Mouse (Mus musculus) heart, embryonic 10.5 days (tissue): ENCODE data around the gene Kcnj14. TPM values are rescaled to one million over a fixed set of nuclear protein-coding genes. Genes with fewer than 3 reads are reported as not detected.

ENCODE experiments used
- DNase-seq: peaks from one replicate; pipeline ENCODE4 v3.0.0-alpha.2; 2017; ENCODE audit warnings: low spot score
- H3K27ac ChIP-seq: fragments of 300-500 bp; sonication (generic); 2 replicates; pipeline ENCODE4 v1.5.1; 2016; ENCODE audit warnings: mild to moderate bottlenecking
- H3K27me3 ChIP-seq: fragments of 300-500 bp; sonication (generic); 2 replicates; pipeline ENCODE4 v1.6.1; 2016; ENCODE audit warnings: mild to moderate bottlenecking; ENCODE audit not compliant: poor library complexity, insufficient read depth, severe bottlenecking
- H3K36me3 ChIP-seq: fragments of 300-500 bp; sonication (generic); 2 replicates; pipeline ENCODE4 v1.6.1; 2016; ENCODE audit warnings: mild to moderate bottlenecking, moderate library complexity
- H3K4me1 ChIP-seq: fragments of 300-500 bp; sonication (generic); 2 replicates; pipeline ENCODE4 v1.6.1; 2016; ENCODE audit warnings: mild to moderate bottlenecking
- H3K4me3 ChIP-seq: fragments of 300-500 bp; sonication (generic); 2 replicates; pipeline ENCODE4 v1.5.1; 2016; ENCODE audit warnings: mild to moderate bottlenecking, moderate library complexity
- H3K9me3 ChIP-seq: fragments of 300-500 bp; sonication (generic); 2 replicates; pipeline ENCODE4 v1.6.1; 2016; ENCODE audit warnings: mild to moderate bottlenecking, moderate library complexity
- WGBS: fragments of 180-500 bp; shearing (Covaris S2); methylation state at CpG from one replicate; pipeline ENCODE4 v1.1.7; 2016; 5-methylcytosine and 5-hydroxymethylcytosine counted together
- polyA plus RNA-seq: library from polyadenylated mRNA; unstranded; fragments of >200 nt; fragmentation: Nextera tagmentation; extraction: Ambion mirVana; gene quantifications from 2 replicates; pipeline ENCODE4 v1.2.1, GENCODE M21; 2016

Kcnj14 gene
- polyA plus RNA-seq, result 0.90 and 1.4 TPM in 2 replicates

GRCm38 (mm10) chr7:45824598-45824997, at the start of gene Kcnj14:
TSS of gene Kcnj14 (minus strand) at chr7:45824782.
- H3K27ac ChIP-seq, result no peak within 1 kb of the TSS
- no peak for DNase-seq
- peaks cover 17% of the 10 kb centered on the region for H3K4me1 ChIP-seq
- H3K4me3 ChIP-seq, result no peak within 1 kb of the TSS
- H3K36me3 ChIP-seq, result peaks cover 70% of the 10 kb centered on the region
- WGBS, result 59% methylated on average over 7 of the region's 7 CpGs
- H3K9me3 ChIP-seq, result no peaks in the 10 kb centered on the region
- H3K27me3 ChIP-seq, result peaks cover 14% of the 10 kb centered on the region

DNA sequence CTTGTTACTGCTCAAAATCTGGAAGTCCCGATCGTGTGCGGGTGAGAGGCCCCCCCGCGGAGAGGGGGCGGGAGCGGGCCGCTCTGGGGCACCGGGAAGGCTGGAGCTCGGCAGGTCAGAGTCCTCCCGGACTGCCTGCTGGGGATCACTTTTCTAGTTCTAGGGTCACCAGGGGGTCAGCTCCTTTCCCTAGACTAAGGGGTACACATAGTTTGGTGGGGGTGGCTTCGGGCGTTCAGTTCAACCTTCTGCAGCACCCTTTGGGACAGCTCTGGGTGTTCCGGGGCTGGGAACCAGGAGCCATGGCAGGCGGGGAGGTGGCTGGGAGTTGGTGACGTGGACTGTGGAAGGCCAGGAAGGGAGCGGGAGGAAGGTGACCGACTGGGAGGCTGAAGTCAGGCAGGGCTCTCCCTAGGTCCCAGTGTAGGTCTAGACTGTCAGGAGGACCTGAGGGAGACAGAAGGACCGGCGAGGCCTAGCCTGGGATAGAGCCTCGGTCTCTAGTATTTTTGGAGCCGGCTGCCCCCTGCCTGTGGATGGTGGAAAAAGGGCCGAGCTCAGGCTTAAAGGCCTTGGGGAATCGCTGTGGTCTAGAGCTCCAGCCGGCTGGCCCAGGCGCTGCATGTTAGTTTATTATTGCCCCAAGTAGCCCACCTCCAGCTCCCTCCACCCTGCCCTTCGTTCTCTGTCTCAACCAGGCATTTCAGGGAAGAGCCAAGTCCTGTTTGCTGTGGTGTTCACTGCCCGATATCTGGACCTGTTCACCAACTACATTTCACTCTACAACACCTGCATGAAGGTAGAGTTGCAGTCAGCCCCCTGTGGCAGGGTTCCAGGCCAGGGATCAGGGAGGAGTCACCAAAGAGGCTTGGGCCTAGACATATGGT, 48.7 kb upstream of the Kcnj14 start:
- Histone ChIP-seq H3K4me3 (peak overlapping the region; percentile 88), H3K27me3 (peaks cover 39% of the 10 kb centered on the region), H3K4me1 (peaks cover 46% of the 10 kb centered on the region), H3K36me3 (peaks cover 44% of the 10 kb centered on the region), H3K27ac (peak overlapping the region; percentile 95), H3K9me3 (no peaks in the 10 kb centered on the region)
- DNase-seq, result peak; percentile 87
- 3% methylated on average over 28 of the region's 28 CpGs for WGBS

- peak within 1 kb of the TSS; percentile 88 for H3K4me3 ChIP-seq
- H3K27ac ChIP-seq, result peak within 1 kb of the TSS; percentile 95
- WGBS, result under 1% methylated on average over 18 of the region's 18 CpGs
- peaks cover 37% of the 10 kb centered on the region for H3K36me3 ChIP-seq
- H3K9me3 ChIP-seq, result no peaks in the 10 kb centered on the region
- peaks cover 46% of the 10 kb centered on the region for H3K27me3 ChIP-seq
- DNase-seq, result peak; percentile 95
- H3K4me1 ChIP-seq, result peaks cover 52% of the 10 kb centered on the region
These were observed 48.0 kb upstream of the Kcnj14 start, which contains the start of gene Kdelr1 for GRCm38 (mm10) chr7:45872624-45873023. TSS of gene Kdelr1 (plus strand) at chr7:45872772.

DNA sequence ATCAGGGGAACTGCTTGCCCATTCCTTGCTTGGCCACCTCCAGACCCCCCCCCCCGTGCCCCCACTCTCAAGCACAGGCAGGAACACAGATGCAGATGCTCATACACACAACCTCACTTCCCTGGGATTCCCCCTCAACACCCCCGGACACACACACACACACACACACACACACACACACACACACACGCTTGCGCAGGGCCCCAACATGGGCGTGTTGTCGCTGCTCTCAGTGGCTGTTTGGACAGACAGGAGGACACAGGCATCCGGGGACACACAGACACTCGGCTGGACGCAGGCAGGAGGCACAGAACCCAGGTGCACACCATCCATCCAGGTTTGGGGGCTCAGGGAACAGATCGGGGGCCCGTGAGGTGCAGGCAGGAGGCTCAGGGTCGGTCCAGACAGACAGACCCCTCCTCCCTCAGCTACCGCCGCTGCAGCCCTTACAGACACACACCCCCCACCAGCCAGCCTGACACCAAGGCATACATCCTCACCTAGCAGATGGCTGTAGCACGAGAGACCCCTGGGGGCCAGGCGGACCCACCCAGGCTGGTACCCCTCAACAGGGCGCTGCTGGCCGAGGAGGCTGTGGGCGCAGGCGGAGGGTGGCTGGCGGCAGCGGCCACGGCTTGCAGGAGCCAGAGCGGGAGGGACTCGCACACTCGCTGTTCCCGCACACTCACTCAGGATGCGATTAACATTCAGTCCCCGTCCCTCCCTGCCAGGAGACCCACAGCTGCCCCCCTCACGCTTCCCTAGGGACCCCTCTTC, 45.9 kb upstream of the Kcnj14 start:
- 2% methylated on average over 30 of the region's 30 CpGs for WGBS
- Histone ChIP-seq H3K27ac (0 out of 2 replicates have a peak overlapping the region, but pooled peaks have one; percentile 49), H3K4me1 (peaks cover 71% of the 10 kb centered on the region), H3K36me3 (peaks cover 15% of the 10 kb centered on the region), H3K27me3 (peaks cover 60% of the 10 kb centered on the region), H3K9me3 (no peaks in the 10 kb centered on the region), H3K4me3 (peak overlapping the region; percentile 52)
- DNase-seq, result no peak

DNA sequence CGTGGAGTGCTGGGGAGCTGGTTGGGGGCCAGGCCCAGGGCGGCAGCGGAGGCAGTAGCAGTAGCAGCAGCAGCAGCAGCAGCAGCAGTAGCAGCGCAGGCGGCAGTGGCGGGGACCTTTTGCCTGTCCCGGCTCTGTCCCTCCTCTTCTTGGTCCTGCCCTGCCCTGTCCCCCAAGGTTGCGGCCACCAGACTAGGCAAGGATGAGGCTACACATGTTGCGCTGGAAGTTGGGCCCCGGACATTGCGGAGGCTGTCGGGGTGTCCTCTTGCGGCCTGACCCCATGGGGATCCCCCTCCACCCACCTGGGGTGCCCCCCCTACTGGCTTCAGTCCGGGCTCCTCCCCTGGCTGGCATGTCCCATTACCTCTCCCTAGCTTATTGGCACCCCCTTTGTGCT, 45.2 kb upstream of the Kcnj14 start:
- peaks cover 67% of the 10 kb centered on the region for H3K4me1 ChIP-seq
- no peak for DNase-seq
- no peaks in the 10 kb centered on the region for H3K9me3 ChIP-seq
- H3K36me3 ChIP-seq, result peaks cover 8% of the 10 kb centered on the region
- WGBS, result 4% methylated on average over 14 of the region's 14 CpGs
- H3K27ac ChIP-seq, result peak overlapping the region; percentile 47; the same call in 1 of the 2 replicates
- peaks cover 60% of the 10 kb centered on the region for H3K27me3 ChIP-seq
- H3K4me3 ChIP-seq, result peak overlapping the region; percentile 52

DNA sequence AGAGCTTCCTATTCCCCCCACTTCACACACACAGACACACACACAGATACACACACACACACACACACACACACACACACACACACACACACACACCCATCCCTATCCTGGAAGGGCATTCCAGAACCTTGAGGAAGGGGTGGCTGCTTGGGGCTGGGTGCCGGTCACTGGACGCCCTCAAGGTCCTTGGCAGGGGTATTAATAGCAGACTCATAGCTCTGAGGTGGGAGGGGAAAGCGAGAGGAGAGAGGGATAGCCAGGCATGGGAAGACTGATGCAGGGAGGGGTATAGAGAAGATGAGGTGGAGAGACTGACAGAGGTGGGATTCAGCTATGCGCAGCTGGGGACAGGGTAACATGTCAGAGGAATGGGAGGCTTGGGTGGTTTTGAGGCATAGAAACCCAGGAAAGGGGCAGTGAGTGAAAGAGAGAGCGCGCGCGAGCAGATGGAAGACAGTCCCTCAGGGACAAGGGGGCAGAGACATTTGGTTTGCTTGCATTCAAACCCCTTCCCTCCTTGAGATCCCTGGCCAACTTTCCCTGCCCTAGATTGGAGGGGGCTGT, 44.6 kb upstream of the Kcnj14 start:
- H3K27me3 ChIP-seq, result peaks cover 60% of the 10 kb centered on the region
- H3K4me3 ChIP-seq, result peak overlapping the region; percentile 52
- peaks cover 61% of the 10 kb centered on the region for H3K4me1 ChIP-seq
- H3K27ac ChIP-seq, result peak overlapping the region; percentile 49
- H3K9me3 ChIP-seq, result no peaks in the 10 kb centered on the region
- peaks cover 2% of the 10 kb centered on the region for H3K36me3 ChIP-seq
- 17% methylated on average over 8 of the region's 8 CpGs for WGBS
- no peak for DNase-seq

DNA sequence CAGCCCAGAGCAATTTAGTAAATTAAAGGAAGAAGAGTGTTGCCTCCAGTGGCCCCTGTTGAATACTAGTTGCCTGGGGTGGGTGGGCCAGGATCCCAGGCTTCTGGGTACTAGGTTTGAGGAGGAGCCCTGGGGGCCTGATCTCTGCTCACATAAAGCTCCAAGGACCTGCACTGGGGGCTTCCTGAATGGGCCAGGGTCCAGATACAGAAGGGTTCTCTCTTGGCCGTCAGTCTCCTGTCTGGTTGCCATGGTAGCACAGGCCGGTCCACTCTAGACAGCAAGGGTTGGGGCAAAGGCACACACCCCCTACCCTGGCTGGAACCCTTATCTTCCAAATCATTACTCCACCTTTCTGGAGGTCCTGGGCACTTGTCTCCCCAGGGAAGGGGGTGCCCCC, 43.3 kb upstream of the Kcnj14 start:
- peaks cover 53% of the 10 kb centered on the region for H3K4me1 ChIP-seq
- H3K4me3 ChIP-seq, result peak overlapping the region; percentile 82
- no peaks in the 10 kb centered on the region for H3K36me3 ChIP-seq
- no peaks in the 10 kb centered on the region for H3K9me3 ChIP-seq
- no peak overlapping the region for H3K27ac ChIP-seq
- peaks cover 71% of the 10 kb centered on the region for H3K27me3 ChIP-seq
- 30% methylated on average over 2 of the region's 2 CpGs for WGBS
- no peak for DNase-seq

DNA sequence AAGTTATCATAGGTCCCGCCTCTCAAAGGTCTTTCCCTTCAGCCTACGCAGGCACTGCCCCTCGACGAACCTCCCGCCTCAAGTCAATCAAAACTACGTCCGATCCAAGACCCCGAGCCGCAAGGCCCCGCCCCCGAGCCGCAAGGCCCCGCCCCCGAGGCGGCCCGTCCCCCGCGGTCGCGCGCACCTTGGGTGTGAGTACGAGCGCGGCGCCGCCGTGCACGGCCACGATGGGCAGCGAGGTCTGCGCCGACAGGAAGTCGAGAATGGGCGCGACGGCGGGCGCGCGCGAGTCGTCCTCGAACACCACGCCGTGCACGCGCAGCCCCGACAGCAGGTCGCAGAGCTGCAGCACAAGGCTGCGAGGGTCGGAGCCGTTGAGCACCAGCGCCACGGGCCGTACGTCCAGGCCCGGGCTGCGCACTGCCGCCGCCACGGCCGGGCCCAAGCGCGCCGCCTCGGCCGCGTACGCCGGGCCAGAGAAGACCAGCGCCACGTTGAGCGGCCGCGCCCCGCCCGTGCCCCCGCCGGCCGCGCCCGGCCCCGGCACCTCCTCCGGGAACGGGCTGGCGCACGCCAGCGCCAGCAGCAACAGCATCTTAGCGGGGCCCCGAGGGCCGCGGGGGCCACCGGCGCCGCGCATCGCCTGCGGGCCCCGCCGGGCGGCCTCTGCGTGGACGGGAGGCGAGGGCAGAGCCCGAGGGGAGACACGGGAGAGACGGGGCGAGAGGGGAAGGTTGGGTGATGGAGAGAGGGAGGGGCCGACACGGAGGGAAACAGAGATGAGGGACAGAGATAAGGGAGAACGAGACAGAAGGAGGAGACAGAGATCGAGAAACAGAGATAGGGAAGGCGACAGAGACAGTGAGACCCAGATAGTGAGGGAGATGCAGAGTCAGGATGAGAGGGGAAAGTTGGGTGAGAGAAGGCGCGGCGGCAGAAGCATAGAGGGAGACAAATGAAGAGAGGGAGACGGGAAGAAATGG, 41.6 kb upstream of the Kcnj14 start:
- Histone ChIP-seq H3K27me3 (peaks cover 77% of the 10 kb centered on the region), H3K36me3 (no peaks in the 10 kb centered on the region), H3K4me1 (peaks cover 53% of the 10 kb centered on the region), H3K27ac (peak overlapping the region; percentile 93), H3K9me3 (no peaks in the 10 kb centered on the region), H3K4me3 (peak overlapping the region; percentile 82)
- WGBS, result 1% methylated on average over 117 of the region's 117 CpGs
- DNase-seq, result peak; percentile 95

GRCm38 (mm10) chr7:45864435-45864834, 39.9 kb upstream of the Kcnj14 start:
- Histone ChIP-seq H3K4me1 (peaks cover 37% of the 10 kb centered on the region), H3K9me3 (no peaks in the 10 kb centered on the region), H3K4me3 (no peak overlapping the region), H3K27me3 (peaks cover 77% of the 10 kb centered on the region), H3K27ac (no peak overlapping the region), H3K36me3 (no peaks in the 10 kb centered on the region)
- no peak for DNase-seq
- WGBS, result 61% methylated on average over 3 of the region's 3 CpGs

- H3K4me1 ChIP-seq, result peaks cover 25% of the 10 kb centered on the region
- H3K27me3 ChIP-seq, result peaks cover 77% of the 10 kb centered on the region
- H3K36me3 ChIP-seq, result no peaks in the 10 kb centered on the region
- H3K4me3 ChIP-seq, result no peak overlapping the region
- H3K9me3 ChIP-seq, result no peaks in the 10 kb centered on the region
- DNase-seq, result no peak
- WGBS, result 82% methylated on average over 7 of the region's 7 CpGs
- H3K27ac ChIP-seq, result no peak overlapping the region
These were observed 38.2 kb upstream of the Kcnj14 start for GRCm38 (mm10) chr7:45862804-45863203.

- Histone ChIP-seq H3K36me3 (no peaks in the 10 kb centered on the region), H3K4me3 (no peak overlapping the region), H3K9me3 (no peaks in the 10 kb centered on the region), H3K4me1 (peaks cover 19% of the 10 kb centered on the region), H3K27me3 (peaks cover 98% of the 10 kb centered on the region), H3K27ac (no peak overlapping the region)
- 53% methylated on average over 4 of the region's 4 CpGs for WGBS
- no peak for DNase-seq
These were observed 34.4 kb upstream of the Kcnj14 start for GRCm38 (mm10) chr7:45859008-45859407.
